Comparison of ENCODE assay signal across 16 mouse cellular contexts in the genomic region with DNA sequence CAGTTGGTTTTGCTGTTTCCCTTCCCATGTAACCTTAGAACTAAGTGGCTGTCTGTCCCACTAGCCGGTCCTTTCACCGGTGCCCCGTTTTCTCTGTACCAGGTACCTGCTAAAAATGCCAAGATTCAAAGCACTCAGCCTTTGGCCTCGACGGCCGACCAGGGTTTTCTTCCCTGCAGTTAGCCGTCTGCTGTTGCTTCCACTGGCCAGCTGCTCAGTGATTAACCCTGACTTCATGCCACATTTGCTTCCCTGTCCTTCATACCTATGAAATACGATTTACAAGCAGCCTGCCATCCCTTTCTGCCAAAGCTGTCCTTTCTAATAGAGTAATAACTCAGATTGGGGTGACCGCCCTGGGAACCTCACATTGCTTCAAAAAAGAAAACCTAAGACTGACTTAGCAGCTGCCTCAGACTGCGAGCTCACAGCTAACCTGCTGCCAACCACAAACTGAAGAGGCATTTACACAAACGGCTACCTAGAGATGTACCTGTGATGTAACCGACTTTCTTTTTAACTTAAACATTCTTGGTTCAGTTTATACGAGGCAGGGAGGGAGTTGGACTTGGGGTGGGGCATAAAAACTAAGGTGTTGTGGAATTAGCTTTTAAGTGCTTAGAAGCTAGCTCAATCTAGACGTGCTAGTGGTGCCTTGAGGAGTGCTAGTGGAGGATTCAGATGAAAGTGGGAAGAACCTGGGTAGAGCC.
DNase-seq lines count a peak whose midpoint lies in the region; ATAC-seq and TF ChIP-seq lines count a peak whose summit lies in the region.
"Had no signal": no experiment of that assay in that cellular context is flagged by ENCODE, and none has a peak within 500 bp of the region (broad histone marks: within the 10 kb centered on the region; RNA-seq: fewer than 3 reads in every experiment).

No protein-coding gene starts in this region.

- H3K27ac ChIP-seq in forebrain, embryonic 10.5 days: peak overlapping the region; percentile 75; the same call in 1 of the 2 replicates
- H3K27ac ChIP-seq in forebrain, embryonic 11.5 days (ENCODE audit: low read depth, low read length): no peak overlapping the region
- 0 out of 2 replicates have a peak overlapping the region, but pooled peaks have one; percentile 32 for H3K27ac ChIP-seq in lung, postnatal 0 days (ENCODE audit: low read length)
- peak overlapping the region; percentile 48; the same call in 1 of the 2 replicates for H3K27ac ChIP-seq in embryonic facial prominence, embryonic 12.5 days
- H3K27ac ChIP-seq in limb, embryonic 14.5 days (replicated peaks; ENCODE audit: low read depth, low read length): 0 out of 2 replicates have a peak overlapping the region, but pooled peaks have one; percentile 8
- H3K27ac ChIP-seq: liver, embryonic 15.5 days; macrophage; neural tube, embryonic 13.5 days had no signal

- H3K4me2 ChIP-seq in forebrain, embryonic 11.5 days (ENCODE audit: low read depth, low read length, severe bottlenecking): no peak overlapping the region
- no peak overlapping the region for H3K4me2 ChIP-seq in lung, postnatal 0 days (replicated peaks; ENCODE audit: low read depth, low read length)
- no peak overlapping the region for H3K4me2 ChIP-seq in embryonic facial prominence, embryonic 12.5 days (replicated peaks)
- H3K4me2 ChIP-seq in limb, embryonic 14.5 days (replicated peaks; ENCODE audit: low read depth, low read length, severe bottlenecking): no peak overlapping the region
- H3K4me2 ChIP-seq: liver, embryonic 15.5 days; neural tube, embryonic 13.5 days had no signal

- H3K36me3 ChIP-seq in forebrain, embryonic 10.5 days (replicated peaks): 0 out of 2 replicates have a peak, but pooled peaks cover 4% of the 10 kb centered on the region
- no peaks in the 10 kb centered on the region for H3K36me3 ChIP-seq in forebrain, embryonic 11.5 days (ENCODE audit: control insufficient read depth, insufficient read depth, low read length)
- H3K36me3 ChIP-seq in lung, postnatal 0 days (ENCODE audit: insufficient read depth, low read length): no peaks in the 10 kb centered on the region
- no peaks in the 10 kb centered on the region for H3K36me3 ChIP-seq in embryonic facial prominence, embryonic 12.5 days
- no peaks in the 10 kb centered on the region for H3K36me3 ChIP-seq in limb, embryonic 14.5 days (ENCODE audit: control insufficient read depth, insufficient read depth, low read length)
- H3K36me3 ChIP-seq: liver, embryonic 15.5 days; neural tube, embryonic 13.5 days had no signal

- H3K27me3 ChIP-seq in forebrain, embryonic 10.5 days (ENCODE audit: poor library complexity, severe bottlenecking): no peaks in the 10 kb centered on the region
- H3K27me3 ChIP-seq in forebrain, embryonic 11.5 days (ENCODE audit: control insufficient read depth, insufficient read depth, low read length): no peaks in the 10 kb centered on the region
- H3K27me3 ChIP-seq in lung, postnatal 0 days (replicated peaks; ENCODE audit: insufficient read depth, low read length): no peaks in the 10 kb centered on the region
- no peaks in the 10 kb centered on the region for H3K27me3 ChIP-seq in embryonic facial prominence, embryonic 12.5 days
- no peaks in the 10 kb centered on the region for H3K27me3 ChIP-seq in limb, embryonic 14.5 days (ENCODE audit: control insufficient read depth, insufficient read depth, low read length)
- H3K27me3 ChIP-seq: liver, embryonic 15.5 days; neural tube, embryonic 13.5 days had no signal

- TF ChIP-seq POLR2A in limb, embryonic 14.5 days (IDR thresholded peaks at IDR 0.05; ENCODE audit: borderline replicate concordance, extremely low read depth, insufficient read depth, insufficient read length): no peak

- no peak for TF ChIP-seq CTCF in lung, postnatal 0 days (IDR thresholded peaks at IDR 0.05)

- peaks cover 49% of the 10 kb centered on the region for H3K4me1 ChIP-seq in forebrain, embryonic 10.5 days
- H3K4me1 ChIP-seq in forebrain, embryonic 11.5 days (replicated peaks; ENCODE audit: control insufficient read depth, insufficient read depth, low read length): peaks cover 2% of the 10 kb centered on the region; the same call in 1 of the 2 replicates
- H3K4me1 ChIP-seq in lung, postnatal 0 days (ENCODE audit: insufficient read depth, low read depth, low read length): no peaks in the 10 kb centered on the region
- H3K4me1 ChIP-seq in embryonic facial prominence, embryonic 12.5 days: peaks cover 35% of the 10 kb centered on the region
- peaks cover 62% of the 10 kb centered on the region for H3K4me1 ChIP-seq in limb, embryonic 14.5 days (ENCODE audit: control insufficient read depth, insufficient read depth, low read length)
- H3K4me1 ChIP-seq: liver, embryonic 15.5 days had no signal

- WGBS in forebrain, embryonic 10.5 days: 77% methylated on average over 14 of the region's 14 CpGs
- WGBS in forebrain, embryonic 11.5 days: 78% methylated on average over 14 of the region's 14 CpGs
- 67% methylated on average over 14 of the region's 14 CpGs for WGBS in lung, postnatal 0 days
- 66% methylated on average over 14 of the region's 14 CpGs for WGBS in embryonic facial prominence, embryonic 12.5 days
- 48% methylated on average over 14 of the region's 14 CpGs for WGBS in limb, embryonic 14.5 days

- no peak overlapping the region for H3K4me3 ChIP-seq in forebrain, embryonic 10.5 days
- no peak overlapping the region for H3K4me3 ChIP-seq in forebrain, embryonic 11.5 days (ENCODE audit: low read depth, low read length)
- H3K4me3 ChIP-seq in lung, postnatal 0 days (ENCODE audit: low read depth, low read length): no peak overlapping the region
- no peak overlapping the region for H3K4me3 ChIP-seq in embryonic facial prominence, embryonic 12.5 days
- no peak overlapping the region for H3K4me3 ChIP-seq in limb, embryonic 14.5 days (replicated peaks; ENCODE audit: low read length)
- H3K4me3 ChIP-seq: liver, embryonic 15.5 days; neural tube, embryonic 13.5 days had no signal

- TF ChIP-seq EP300 in lung, postnatal 0 days (IDR thresholded peaks at IDR 0.05): no peak

- no peak for ATAC-seq in forebrain, embryonic 11.5 days (replicated peaks; ENCODE audit: low FRiP score)
- peak; percentile 65 for ATAC-seq in lung, postnatal 0 days
- no peak for ATAC-seq in embryonic facial prominence, embryonic 12.5 days (ENCODE audit: insufficient number of reproducible peaks, insufficient read depth, low FRiP score, low TSS enrichment)
- no peak for ATAC-seq in limb, embryonic 14.5 days (ENCODE audit: low FRiP score, low read depth)
- ATAC-seq: forebrain, postnatal 0 days; intestine, postnatal 0 days had no signal

- no peaks in the 10 kb centered on the region for H3K9me3 ChIP-seq in forebrain, embryonic 10.5 days
- H3K9me3 ChIP-seq in forebrain, embryonic 11.5 days (ENCODE audit: control insufficient read depth, low read length): no peaks in the 10 kb centered on the region
- H3K9me3 ChIP-seq in lung, postnatal 0 days (ENCODE audit: low read length): no peaks in the 10 kb centered on the region
- H3K9me3 ChIP-seq in embryonic facial prominence, embryonic 12.5 days: no peaks in the 10 kb centered on the region
- no peaks in the 10 kb centered on the region for H3K9me3 ChIP-seq in limb, embryonic 14.5 days (ENCODE audit: control insufficient read depth, low read length)
- H3K9me3 ChIP-seq: liver, embryonic 15.5 days; neural tube, embryonic 13.5 days had no signal

- H3K9ac ChIP-seq in forebrain, embryonic 11.5 days (ENCODE audit: low read length): no peak overlapping the region
- no peak overlapping the region for H3K9ac ChIP-seq in lung, postnatal 0 days (replicated peaks; ENCODE audit: low read depth)
- no peak overlapping the region for H3K9ac ChIP-seq in embryonic facial prominence, embryonic 12.5 days
- H3K9ac ChIP-seq in limb, embryonic 14.5 days (ENCODE audit: low read depth, low read length, severe bottlenecking): no peak overlapping the region
- H3K9ac ChIP-seq: forebrain, postnatal 0 days; liver, embryonic 15.5 days; neural tube, embryonic 13.5 days had no signal

- peak; percentile 13 for DNase-seq in forebrain, embryonic 10.5 days (ENCODE audit: extremely low spot score, low spot score)
- DNase-seq in forebrain, embryonic 11.5 days (ENCODE audit: low spot score): no peak
- DNase-seq in lung, postnatal 0 days (ENCODE audit: low spot score): peak; percentile 42
- no peak for DNase-seq in lung, postnatal 36 days
- no peak for DNase-seq in limb, embryonic 14.5 days (ENCODE audit: low spot score)
- DNase-seq in frontal cortex, postnatal 25 days (ENCODE audit: low spot score in 2 of 2): no peak
- DNase-seq: cerebellum, adult 9-10 months; forebrain, postnatal 0 days; heart, adult 18-20 months; right cerebral cortex, postnatal 25 days; thymus, postnatal 14 days had no signal

Comparison
In these comparisons a context has a peak if more than half of its experiments do, and no peak if none do; other contexts are left out.
1. DNase-seq: peak in forebrain, embryonic 10.5 days (single experiment) and lung, postnatal 0 days (single experiment); none in forebrain, embryonic 11.5 days (single experiment), lung, postnatal 36 days (single experiment), limb, embryonic 14.5 days (single experiment) and frontal cortex, postnatal 25 days (0 of 2).